Mouse (Mus musculus): ENCODE measurements around the gene Stk32c.

Stk32c gene

DNA sequence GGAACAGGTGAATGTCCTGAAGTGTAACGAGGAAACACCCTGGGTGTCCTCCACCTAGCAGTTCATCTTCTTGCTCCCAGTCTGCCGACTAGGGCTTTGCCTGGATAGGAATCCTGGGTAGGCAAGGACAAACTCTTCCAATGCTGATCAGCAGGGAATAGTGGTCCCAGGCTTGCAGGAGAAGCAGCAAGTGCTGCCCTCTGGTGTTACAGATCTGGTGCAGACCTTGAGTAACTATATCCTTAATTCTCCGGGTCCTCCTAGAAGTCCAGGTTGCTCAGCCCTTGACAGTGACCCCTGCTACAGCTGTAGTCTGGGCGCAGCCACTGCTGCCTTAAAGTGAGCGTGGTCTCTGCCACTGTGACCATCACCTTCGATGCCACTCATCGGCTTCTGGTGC is 13.0 kb downstream of the Stk32c start:
- peak; percentile 39 to 43 for DNase-seq (ENCODE audit: low spot score in 2 of 2)

GRCm38 (mm10) chr7:139197022-139197421 is 16.1 kb downstream of the Stk32c start:
- DNase-seq (ENCODE audit: low spot score in 2 of 2) = no peak

GRCm38 (mm10) chr7:139191619-139192018 is 21.5 kb downstream of the Stk32c start:
- no peak for DNase-seq (ENCODE audit: low spot score in 2 of 2)

DNA sequence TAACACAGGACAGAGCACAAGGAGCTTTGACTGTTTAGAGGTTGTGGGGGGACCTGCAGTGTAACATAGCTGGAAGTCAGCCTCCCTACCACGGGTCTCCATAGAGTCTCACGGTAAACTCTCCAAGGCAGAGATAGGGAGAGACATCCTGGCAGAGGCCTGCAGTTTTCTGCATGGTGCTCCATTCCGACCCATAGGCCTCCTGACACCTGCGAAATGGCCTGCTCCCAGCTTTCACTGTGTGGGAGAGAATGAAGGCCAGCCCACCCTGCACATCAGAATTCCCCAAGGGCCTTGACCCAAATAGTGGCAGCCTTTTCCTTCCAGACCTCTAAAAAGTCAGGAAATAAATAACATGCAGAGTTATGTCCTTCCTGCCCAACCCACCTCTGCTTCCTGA is 22.5 kb downstream of the Stk32c start:
- DNase-seq (ENCODE audit: low spot score in 2 of 2) = no peak

DNA sequence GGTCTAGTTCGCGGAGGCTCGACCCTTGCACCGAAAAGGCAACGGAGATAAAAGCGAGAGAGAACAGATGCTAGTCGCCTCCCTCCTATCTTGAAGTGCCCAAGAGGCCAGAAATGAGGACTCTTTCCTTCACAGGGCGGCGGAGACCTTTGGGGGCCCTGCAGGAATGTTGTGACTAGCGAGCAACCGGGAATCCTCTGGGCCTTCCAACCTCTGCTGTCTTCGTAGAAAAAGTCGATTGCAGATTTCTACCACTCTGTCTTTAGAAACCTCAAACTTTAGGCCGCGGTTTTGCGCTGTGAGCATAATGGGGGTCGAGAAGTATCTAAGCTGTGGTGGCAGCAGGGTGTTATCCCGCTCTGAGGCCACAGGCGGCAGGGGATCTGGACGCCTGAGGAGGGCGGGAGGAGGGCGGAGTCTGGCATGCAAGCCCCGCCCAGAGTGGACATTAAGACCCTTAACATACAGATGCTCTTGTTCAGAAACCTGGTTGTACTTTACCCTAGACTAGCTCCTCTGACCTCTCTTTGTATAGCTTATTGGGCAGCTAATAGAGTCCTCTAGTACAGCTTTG is 24.4 kb downstream of the Stk32c start:
- DNase-seq (ENCODE audit: low spot score in 2 of 2) = no peak

GRCm38 (mm10) chr7:139187771-139188633 is 25.1 kb downstream of the Stk32c start:
- DNase-seq (ENCODE audit: low spot score in 2 of 2) = peak; percentile 54 to 72

DNA sequence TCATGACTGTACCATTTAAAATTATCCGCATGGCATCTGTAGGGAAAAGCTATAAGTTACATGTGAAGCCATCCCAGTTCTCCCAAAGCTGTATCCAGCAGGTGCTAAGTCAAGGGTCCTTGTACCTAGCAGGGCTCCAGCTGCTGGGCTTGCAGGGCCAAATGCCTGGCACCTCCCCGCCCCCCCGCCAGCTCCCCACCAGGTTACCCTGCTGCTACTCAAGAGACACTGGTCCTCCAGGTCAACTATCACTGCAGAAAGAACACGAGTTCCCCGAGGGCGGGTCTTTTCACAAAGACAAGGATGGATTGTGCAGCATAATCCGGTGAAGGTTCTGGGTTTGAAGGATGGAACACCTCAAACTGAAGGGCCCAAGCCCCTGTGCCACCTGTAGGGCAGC is 25.8 kb downstream of the Stk32c start:
- DNase-seq (ENCODE audit: low spot score in 2 of 2) = no peak

DNA sequence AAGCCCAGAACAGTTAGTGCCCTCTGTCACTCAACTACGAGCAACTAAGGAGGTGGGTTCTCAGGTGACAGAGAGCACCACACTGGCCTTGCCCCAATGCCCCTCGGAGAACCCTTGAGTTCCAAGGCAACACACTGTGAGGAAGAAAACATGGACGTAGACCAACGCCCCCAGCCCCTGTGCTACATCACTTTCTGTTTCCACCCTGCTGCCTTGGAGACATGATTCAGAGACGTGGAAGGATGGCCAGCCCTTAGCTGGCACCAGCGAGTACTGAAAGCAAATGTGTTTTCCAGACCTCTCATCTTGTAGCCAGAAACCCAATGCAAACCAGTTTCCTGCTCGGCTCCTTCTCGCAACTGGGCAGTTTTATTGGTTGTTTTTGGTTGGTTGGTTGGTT is 26.7 kb downstream of the Stk32c start:
- no peak for DNase-seq (ENCODE audit: low spot score in 2 of 2)

DNA sequence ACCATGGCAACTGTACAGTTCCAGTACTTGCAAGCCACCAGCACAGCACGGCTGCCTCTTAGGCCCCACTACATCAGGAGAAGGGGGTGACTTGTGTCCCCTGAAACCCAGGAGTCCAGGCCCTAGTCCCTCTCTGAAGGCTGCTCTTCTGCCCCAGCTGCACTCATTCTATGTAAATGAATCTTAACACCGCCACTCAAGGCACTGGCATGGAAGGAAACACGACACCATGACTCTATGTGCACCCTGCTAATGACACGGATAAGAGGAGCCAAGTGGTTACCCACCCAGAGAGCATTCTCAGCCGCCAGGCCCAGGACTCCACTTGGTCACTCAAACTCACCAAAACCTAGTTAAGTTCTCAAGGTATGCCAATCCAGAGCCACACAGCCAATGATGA is 27.1 kb downstream of the Stk32c start:
- no peak for DNase-seq (ENCODE audit: low spot score in 2 of 2)

DNA sequence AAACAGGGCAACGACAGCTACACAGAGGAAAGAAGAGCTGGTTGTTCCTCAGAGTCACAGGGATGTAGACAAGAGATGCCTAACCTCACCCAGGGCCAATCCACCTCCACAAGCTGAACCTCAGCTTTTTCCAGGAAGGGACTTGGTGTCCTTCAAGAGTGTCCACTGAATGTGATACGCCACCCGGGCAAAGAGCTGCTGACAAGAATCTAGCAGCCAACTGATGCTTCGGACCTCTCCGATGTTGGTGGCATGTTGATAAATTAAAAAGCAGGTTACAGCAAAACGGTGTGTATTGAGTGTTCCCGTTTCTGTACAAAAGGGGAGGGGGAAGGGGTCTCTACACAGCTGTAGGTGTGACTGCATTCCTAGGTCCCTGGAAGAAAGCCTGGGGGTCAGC is 28.3 kb downstream of the Stk32c start:
- DNase-seq (ENCODE audit: low spot score in 2 of 2) = no peak

- DNase-seq (ENCODE audit: low spot score in 2 of 2) = no peak
Measured at GRCm38 (mm10) chr7:139184396-139184795, 28.7 kb downstream of the Stk32c start.

DNA sequence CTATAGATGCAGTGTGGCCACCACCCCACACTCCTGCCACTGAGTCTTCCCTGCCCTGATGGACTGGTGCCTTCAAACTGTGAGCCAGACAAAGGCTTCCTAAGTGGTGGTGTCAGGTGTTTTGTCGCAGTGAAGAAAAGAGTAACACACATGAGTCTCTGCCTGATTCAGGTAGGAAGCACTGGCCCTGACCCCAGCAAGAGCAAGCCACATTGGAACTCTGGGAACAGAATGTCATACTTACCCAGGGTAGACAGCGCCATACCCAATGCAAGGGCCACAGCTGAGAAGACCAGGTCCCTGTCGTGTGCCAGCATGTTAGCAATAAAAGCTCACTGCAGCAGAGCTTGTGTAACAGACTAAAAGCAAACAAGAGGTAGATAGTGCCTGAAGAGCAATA is 33.0 kb downstream of the Stk32c start:
- DNase-seq (ENCODE audit: low spot score in 2 of 2) = no peak

GRCm38 (mm10) chr7:139179299-139179698 is 33.8 kb downstream of the Stk32c start:
- no peak for DNase-seq (ENCODE audit: low spot score in 2 of 2)

- no peak for DNase-seq (ENCODE audit: low spot score in 2 of 2)
Measured at GRCm38 (mm10) chr7:139169143-139169542, 44.0 kb downstream of the Stk32c start.

DNA sequence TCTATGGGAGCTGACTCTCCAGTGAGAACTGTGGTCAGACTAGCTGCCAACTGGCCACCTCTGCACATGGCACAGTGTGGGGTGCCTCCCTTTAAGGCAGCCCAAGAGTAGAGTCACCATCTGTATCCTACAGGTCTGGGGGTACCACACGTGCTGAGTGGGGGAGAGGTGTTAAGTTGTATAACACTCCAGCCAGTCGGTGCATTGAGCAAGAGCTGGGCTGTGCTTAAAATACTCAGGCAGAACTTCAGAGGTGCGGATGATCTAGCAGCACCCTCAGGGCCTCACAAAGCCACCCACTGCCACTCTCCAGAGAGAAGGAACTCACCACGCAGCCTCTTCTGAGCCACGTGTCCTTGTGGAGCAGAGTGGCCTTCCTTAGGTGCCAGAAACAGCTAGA is 48.7 kb downstream of the Stk32c start:
- DNase-seq (ENCODE audit: low spot score in 2 of 2) = no peak

- DNase-seq (ENCODE audit: low spot score in 2 of 2) = no peak
Measured at GRCm38 (mm10) chr7:139158956-139159355, 54.2 kb downstream of the Stk32c start.

- DNase-seq (ENCODE audit: low spot score in 2 of 2) = no peak
Measured at GRCm38 (mm10) chr7:139158549-139158948, 54.6 kb downstream of the Stk32c start.

- DNase-seq (ENCODE audit: low spot score in 2 of 2) = no peak
Measured at GRCm38 (mm10) chr7:139157541-139157940, 55.6 kb downstream of the Stk32c start.

DNA sequence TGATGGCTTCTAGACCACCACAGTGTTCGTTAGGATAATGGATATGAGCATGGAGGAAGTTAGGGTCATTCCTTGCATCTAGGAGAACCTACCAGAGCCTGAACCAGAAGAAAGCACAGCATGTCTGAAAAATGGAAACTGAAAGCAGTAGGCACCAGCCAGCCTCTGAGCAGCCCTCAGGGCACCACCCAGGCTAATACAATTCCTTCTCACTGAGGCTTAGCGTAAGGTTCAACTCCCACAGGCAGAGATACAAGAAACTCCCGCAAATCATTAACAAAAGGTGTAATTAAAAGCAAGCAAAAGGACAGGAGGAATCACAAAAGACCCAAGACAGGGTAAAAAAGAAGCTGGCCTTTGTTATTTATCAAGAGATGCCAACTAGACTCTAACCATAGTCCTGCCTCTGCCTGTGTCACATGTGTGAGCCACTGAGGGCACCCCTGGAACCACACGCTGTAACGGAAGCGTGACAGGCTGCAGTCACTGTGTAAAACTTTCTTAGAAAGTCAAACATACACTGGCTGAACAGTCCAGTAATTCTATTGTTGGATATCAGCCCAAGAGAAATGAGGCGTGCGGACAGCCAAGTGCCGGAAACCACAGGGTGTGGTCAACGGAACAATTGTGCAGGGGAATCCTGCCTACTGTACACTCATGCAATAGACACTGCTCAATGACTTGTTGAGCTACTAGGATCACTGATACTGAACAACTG is 56.6 kb downstream of the Stk32c start:
- no peak for DNase-seq (ENCODE audit: low spot score in 2 of 2)

- no peak for DNase-seq (ENCODE audit: low spot score in 2 of 2)
Measured at GRCm38 (mm10) chr7:139152927-139153326, 60.2 kb downstream of the Stk32c start.

GRCm38 (mm10) chr7:139151116-139151515 is 62.0 kb downstream of the Stk32c start:
- no peak for DNase-seq (ENCODE audit: low spot score in 2 of 2)

DNA sequence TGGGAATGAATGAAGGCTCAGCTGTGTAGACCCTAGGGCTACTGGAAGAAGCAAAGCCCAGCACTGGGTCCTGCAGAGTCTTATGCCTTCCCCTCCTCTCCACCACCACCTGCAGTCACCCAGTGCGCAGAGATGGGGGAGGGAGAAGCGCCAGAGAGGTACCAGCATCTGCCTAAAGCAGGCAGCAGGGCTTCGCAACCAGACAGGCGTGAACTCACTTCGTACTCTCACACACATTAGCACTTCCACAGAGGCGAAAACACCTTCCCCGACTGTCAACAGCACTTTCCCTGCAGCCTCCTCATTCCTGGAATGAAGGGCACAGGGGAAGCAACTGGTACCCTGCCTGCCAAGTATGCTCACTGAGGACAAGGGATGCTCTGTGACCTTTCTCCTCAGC is 63.7 kb downstream of the Stk32c start:
- DNase-seq (ENCODE audit: low spot score in 2 of 2) = no peak

- DNase-seq (ENCODE audit: low spot score in 2 of 2) = no peak
Measured at GRCm38 (mm10) chr7:139147360-139147759, 65.7 kb downstream of the Stk32c start.
